Mouse (Mus musculus) T-helper 17 cell (primary cell): ENCODE measurements around the gene Drosha.
"Not testable (repeated sequence)": the region's sequence is repeated elsewhere in the genome, so short reads cannot be mapped to it uniquely, and the experiment has no call there.

Experiments used
- in situ Hi-C, 2 experiments: fragments of 300-600 bp; cut with MboI, MseI; formaldehyde crosslinking; loops; 1 replicate in 1 of 2; 2 replicates in 1 of 2; pipeline ENCODE4 v1.15.1; 2025; ENCODE audit warnings: high pct_unique_total_duplicates in 2 of 2

The Drosha gene

GRCm38 (mm10) chr15:12921901-12922300, 97.3 kb downstream of the Drosha start:
- in situ Hi-C loops, result no loop called here

- in situ Hi-C loops, result no loop called here
These were observed 99.2 kb downstream of the Drosha start for GRCm38 (mm10) chr15:12923826-12924225.

GRCm38 (mm10) chr15:12931481-12931880, 106.9 kb downstream of the Drosha start:
- in situ Hi-C loops, result no loop called here

- in situ Hi-C loops, result no loop called here
These were observed 111.7 kb downstream of the Drosha start for GRCm38 (mm10) chr15:12936217-12936732.

- in situ Hi-C loops, result not testable (repeated sequence)
These were observed 112.7 kb downstream of the Drosha start for GRCm38 (mm10) chr15:12937326-12937725.

- in situ Hi-C loops, result no loop called here
These were observed 116.5 kb downstream of the Drosha start for GRCm38 (mm10) chr15:12941106-12941505.

GRCm38 (mm10) chr15:12941651-12942180, 117.1 kb downstream of the Drosha start:
- in situ Hi-C loops, result no loop called here

GRCm38 (mm10) chr15:12942424-12942823, 117.8 kb downstream of the Drosha start:
- in situ Hi-C loops, result no loop called here

GRCm38 (mm10) chr15:12958051-12958450, 133.4 kb downstream of the Drosha start:
- in situ Hi-C loops, result no loop called here

GRCm38 (mm10) chr15:12962179-12962578, 137.6 kb downstream of the Drosha start:
- in situ Hi-C loops, result no loop called here

GRCm38 (mm10) chr15:12965209-12965608, 140.6 kb downstream of the Drosha start:
- in situ Hi-C loops, result no loop called here

- in situ Hi-C loops, result no loop called here
These were observed 144.2 kb downstream of the Drosha start for GRCm38 (mm10) chr15:12968815-12969214.

- in situ Hi-C loops, result no loop called here
These were observed 147.8 kb downstream of the Drosha start for GRCm38 (mm10) chr15:12972441-12972840.
